Mouse (Mus musculus) embryonic facial prominence, embryonic 10.5 days (tissue): Measurements from ENCODE around the gene Il18rap. TPM values are rescaled to one million over a fixed set of nuclear protein-coding genes. Genes with fewer than 3 reads are reported as not detected.
A peak's percentile ranks its signal among the peaks of the same experiment; 100 is the strongest.
"Not testable (repeated sequence)": the region's sequence is repeated elsewhere in the genome, so short reads cannot be mapped to it uniquely, and the experiment has no call there.

Experiments
- DNase-seq: peaks from one replicate; pipeline ENCODE4 v3.0.0-alpha.2; 2017; ENCODE audit warnings: low spot score
- H3K27ac ChIP-seq: fragments of 300-500 bp; sonication (generic); replicated peaks from 2 replicates; pipeline ENCODE4 v1.5.1; 2016; ENCODE audit warnings: mild to moderate bottlenecking
- H3K27me3 ChIP-seq: fragments of 300-500 bp; sonication (generic); replicated peaks from 2 replicates; pipeline ENCODE4 v1.6.1; 2016; ENCODE audit warnings: low read depth, mild to moderate bottlenecking; ENCODE audit not compliant: poor library complexity, severe bottlenecking
- H3K36me3 ChIP-seq: fragments of 300-500 bp; sonication (generic); replicated peaks from 2 replicates; pipeline ENCODE4 v1.6.1; 2016; ENCODE audit warnings: mild to moderate bottlenecking, moderate library complexity
- H3K4me1 ChIP-seq: fragments of 300-500 bp; sonication (generic); 2 replicates; pipeline ENCODE4 v1.6.1; 2016
- H3K4me3 ChIP-seq: fragments of 300-500 bp; sonication (generic); 2 replicates; pipeline ENCODE4 v1.5.1; 2016; ENCODE audit warnings: mild to moderate bottlenecking, moderate library complexity
- H3K9me3 ChIP-seq: fragments of 300-500 bp; sonication (generic); 2 replicates; pipeline ENCODE4 v1.6.1; 2016; ENCODE audit warnings: mild to moderate bottlenecking
- WGBS: fragments of 180-500 bp; shearing (Covaris S2); methylation state at CpG from one replicate; pipeline ENCODE4 v1.1.7; 2016; 5-methylcytosine and 5-hydroxymethylcytosine counted together
- polyA plus RNA-seq: library from polyadenylated mRNA; unstranded; fragments of >200 nt; fragmentation: Nextera tagmentation; extraction: Ambion mirVana; gene quantifications from 2 replicates; pipeline ENCODE4 v1.2.1, GENCODE M21; 2016

The Il18rap gene
- polyA plus RNA-seq, 1 experiment from 2014 or later: 0.20 TPM

- Histone ChIP-seq H3K27ac (no peak overlapping the region), H3K36me3 (no peaks in the 10 kb centered on the region), H3K4me1 (no peaks in the 10 kb centered on the region), H3K27me3 (no peaks in the 10 kb centered on the region), H3K4me3 (no peak overlapping the region), H3K9me3 (no peaks in the 10 kb centered on the region)
- 88% methylated on average over 4 of the region's 4 CpGs for WGBS
- no peak for DNase-seq
These were observed 54.2 kb downstream of the Il18rap start for GRCm38 (mm10) chr1:40569374-40569773.

DNA sequence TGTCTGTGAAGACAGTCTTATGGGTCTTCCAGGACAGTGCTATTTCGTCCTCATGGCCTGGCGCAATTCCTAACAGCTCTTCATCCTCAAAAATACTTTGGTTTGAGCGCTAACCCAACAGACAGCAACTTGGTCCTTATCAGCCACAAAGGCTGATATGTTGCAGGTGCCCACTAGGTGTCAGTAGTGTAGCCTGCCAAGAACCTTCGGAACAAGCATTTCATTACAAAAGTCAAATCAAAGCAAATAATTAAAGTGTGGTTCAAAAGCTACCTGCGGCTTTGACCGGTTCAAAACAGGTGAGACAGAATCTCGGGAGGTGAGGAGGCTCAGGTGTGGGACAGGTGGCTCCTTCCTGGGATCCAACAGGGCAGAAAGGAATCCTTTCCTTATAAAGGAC lies 64.6 kb downstream of the Il18rap start, which contains the start of gene Slc9a4:
TSS of gene Slc9a4 (plus strand) at position 298 of the 400 bp plus-strand sequence.
- no peak within 1 kb of the TSS for H3K27ac ChIP-seq
- peak; percentile 51 for DNase-seq
- no peaks in the 10 kb centered on the region for H3K9me3 ChIP-seq
- no peaks in the 10 kb centered on the region for H3K4me1 ChIP-seq
- H3K36me3 ChIP-seq: no peaks in the 10 kb centered on the region
- 17% methylated on average over 7 of the region's 7 CpGs for WGBS
- H3K27me3 ChIP-seq: peaks cover 8% of the 10 kb centered on the region
- H3K4me3 ChIP-seq: no peak within 1 kb of the TSS

DNA sequence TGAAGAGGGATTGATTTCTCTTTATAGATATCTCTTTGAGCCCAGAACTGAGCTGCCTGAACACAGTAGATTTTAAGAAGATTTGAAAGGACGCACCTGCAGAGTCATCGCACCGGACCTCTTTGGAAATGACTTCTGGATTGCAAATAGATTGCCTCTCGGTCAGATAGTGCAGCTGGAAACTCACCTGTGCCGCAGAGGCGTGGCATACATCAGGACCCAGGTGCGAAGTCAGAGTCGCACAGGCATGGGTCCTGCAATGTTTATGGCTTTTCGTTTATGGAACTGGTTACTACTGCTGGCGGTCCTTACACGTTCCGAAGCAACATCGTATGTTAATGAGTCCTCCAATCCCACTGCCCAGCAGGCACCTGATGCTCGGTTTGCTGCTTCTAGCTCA lies 65.1 kb downstream of the Il18rap start:
- Histone ChIP-seq H3K27ac (no peak overlapping the region), H3K4me3 (no peak overlapping the region), H3K27me3 (peaks cover 8% of the 10 kb centered on the region), H3K36me3 (no peaks in the 10 kb centered on the region), H3K4me1 (no peaks in the 10 kb centered on the region), H3K9me3 (no peaks in the 10 kb centered on the region)
- no peak for DNase-seq
- WGBS: 72% methylated on average over 14 of the region's 14 CpGs

- Histone ChIP-seq H3K4me3 (no peak overlapping the region), H3K36me3 (no peaks in the 10 kb centered on the region), H3K27me3 (no peaks in the 10 kb centered on the region), H3K4me1 (no peaks in the 10 kb centered on the region), H3K9me3 (no peaks in the 10 kb centered on the region; the same call in 1 of the 2 replicates), H3K27ac (no peak overlapping the region)
- DNase-seq: no peak
- WGBS: 77% methylated on average over 5 of the region's 5 CpGs
These were observed 71.6 kb downstream of the Il18rap start for GRCm38 (mm10) chr1:40586776-40587175.

- no peak overlapping the region for H3K4me3 ChIP-seq
- no peaks in the 10 kb centered on the region for H3K27me3 ChIP-seq
- H3K4me1 ChIP-seq: no peaks in the 10 kb centered on the region
- H3K9me3 ChIP-seq: no peaks in the 10 kb centered on the region; the same call in 1 of the 2 replicates
- WGBS: 91% methylated on average over 4 of the region's 4 CpGs
- H3K27ac ChIP-seq: no peak overlapping the region
- DNase-seq: no peak
- H3K36me3 ChIP-seq: no peaks in the 10 kb centered on the region
These were observed 75.8 kb downstream of the Il18rap start for GRCm38 (mm10) chr1:40590931-40591330.

GRCm38 (mm10) chr1:40597822-40598221 lies 82.7 kb downstream of the Il18rap start:
- 67% methylated on average over 5 of the region's 5 CpGs for WGBS
- no peak for DNase-seq
- H3K36me3 ChIP-seq: no peaks in the 10 kb centered on the region
- H3K4me1 ChIP-seq: no peaks in the 10 kb centered on the region
- H3K4me3 ChIP-seq: no peak overlapping the region
- H3K27ac ChIP-seq: no peak overlapping the region
- no peaks in the 10 kb centered on the region for H3K27me3 ChIP-seq
- H3K9me3 ChIP-seq: no peaks in the 10 kb centered on the region

DNA sequence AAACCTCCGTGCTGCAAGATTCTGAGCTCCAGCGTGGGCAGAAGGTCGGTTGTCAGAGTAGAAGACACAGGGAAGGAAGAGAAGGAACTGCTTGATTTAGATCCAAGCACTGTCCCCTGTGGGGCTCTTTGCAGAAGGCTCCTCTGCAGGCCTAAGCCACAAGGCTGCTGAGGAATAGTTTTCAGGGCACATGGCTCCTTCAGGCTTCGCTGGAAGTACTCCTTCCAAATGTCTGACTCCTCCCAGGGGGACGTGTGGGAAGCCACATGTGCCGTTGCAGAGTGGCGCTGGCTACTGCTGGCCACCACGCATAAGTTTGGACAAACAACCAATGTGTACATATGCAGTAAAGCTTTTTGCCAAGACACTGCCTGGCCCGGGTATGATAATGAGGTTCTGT lies 84.5 kb downstream of the Il18rap start:
- not testable (repeated sequence) for DNase-seq, H3K36me3 ChIP-seq, H3K4me1 ChIP-seq, H3K9me3 ChIP-seq, H3K27me3 ChIP-seq, H3K4me3 ChIP-seq, H3K27ac ChIP-seq
- 90% methylated on average over 9 of the region's 9 CpGs for WGBS

DNA sequence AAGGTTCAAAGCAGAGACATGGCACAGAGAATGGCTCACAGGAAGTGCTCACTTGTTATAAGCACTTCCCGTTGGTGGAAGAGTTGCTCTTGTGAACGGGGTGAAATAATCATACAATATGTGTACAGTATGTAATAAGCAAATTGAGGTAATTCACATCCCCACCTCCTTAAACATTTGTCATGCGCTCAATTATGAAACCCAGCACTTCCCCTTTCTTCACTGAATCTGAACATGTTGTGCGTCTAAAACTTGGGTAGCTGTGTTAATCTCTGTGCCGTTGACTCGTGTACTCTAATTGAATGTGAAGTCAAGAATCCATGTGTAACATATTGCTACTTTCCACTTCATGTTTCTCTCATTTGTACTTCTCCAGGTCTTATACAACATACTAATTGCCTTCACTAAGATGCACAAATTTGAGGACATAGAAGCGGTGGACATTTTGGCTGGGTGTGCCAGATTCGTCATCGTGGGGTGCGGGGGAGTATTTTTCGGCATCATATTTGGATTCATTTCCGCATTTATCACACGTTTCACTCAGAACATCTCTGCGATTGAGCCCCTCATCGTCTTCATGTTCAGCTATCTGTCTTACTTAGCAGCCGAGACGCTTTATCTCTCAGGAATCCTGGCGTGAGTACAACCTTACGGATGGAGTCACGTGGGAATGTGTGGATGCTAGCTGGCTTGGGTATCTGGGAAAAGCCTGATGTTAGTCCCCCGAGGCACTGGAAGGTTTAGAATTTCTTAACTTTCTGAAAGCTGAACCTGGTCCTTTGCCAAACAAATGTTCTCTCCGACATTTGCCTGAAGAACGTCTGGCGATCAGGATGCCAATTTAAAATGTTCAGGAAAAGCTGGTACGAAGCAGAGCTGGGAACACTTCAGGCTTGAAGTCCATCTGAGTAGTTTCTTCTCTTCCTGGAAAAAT lies 85.5 kb downstream of the Il18rap start:
- DNase-seq: no peak
- no peak overlapping the region for H3K4me3 ChIP-seq
- H3K36me3 ChIP-seq: no peaks in the 10 kb centered on the region
- H3K9me3 ChIP-seq: no peaks in the 10 kb centered on the region
- H3K27me3 ChIP-seq: no peaks in the 10 kb centered on the region
- WGBS: 88% methylated on average over 25 of the region's 25 CpGs
- no peak overlapping the region for H3K27ac ChIP-seq
- no peaks in the 10 kb centered on the region for H3K4me1 ChIP-seq

Other genes with a start within 250 kb of the Il18rap start
- 1.8 and 2.1 TPM in 2 replicates for gene Il1rl2, start 190.8 kb upstream of the Il18rap start, polyA plus RNA-seq
- 0.05 and 0.13 TPM in 2 replicates for gene Il1rl1, start 85.8 kb upstream of the Il18rap start, polyA plus RNA-seq
- gene Il18r1, start 49.8 kb upstream of the Il18rap start, polyA plus RNA-seq: not detected in 2 replicates
- not detected in 2 replicates for gene Slc9a4, start 64.7 kb downstream of the Il18rap start, polyA plus RNA-seq
- gene Slc9a2, start 165.2 kb downstream of the Il18rap start, polyA plus RNA-seq: not detected in 2 replicates